Mouse (Mus musculus) liver, adult (tissue): Measurements from ENCODE around the gene Tk1.

Experiments
- GATA4 ChIP-seq: IDR thresholded peaks from 2 replicates; pipeline ENCODE4 v1.6.1; 2014; ENCODE audit warnings: mild to moderate bottlenecking, low read length; ENCODE audit not compliant: insufficient replicate concordance

Gene Tk1

DNA sequence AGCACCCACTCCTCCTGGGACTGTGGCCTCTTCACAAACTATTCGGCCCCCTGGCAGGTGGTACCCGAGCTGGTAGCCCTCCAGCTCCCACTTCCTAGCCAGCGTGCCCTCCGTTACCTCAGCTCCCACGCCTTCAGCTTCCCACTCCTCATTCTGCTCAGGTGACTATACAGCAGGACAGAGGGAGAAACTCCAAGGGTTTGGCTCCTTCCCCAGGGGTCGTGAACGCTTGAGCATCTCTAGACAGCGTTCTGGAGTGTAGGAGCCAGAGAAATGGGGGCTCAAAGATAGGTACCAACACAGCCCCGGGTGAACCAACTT, 34.5 kb downstream of the Tk1 start:
- no peak for TF ChIP-seq GATA4

- no peak for TF ChIP-seq GATA4
Observed at GRCm38 (mm10) chr11:117790703-117791440, 35.0 kb downstream of the Tk1 start.

- no peak for TF ChIP-seq GATA4
Observed at GRCm38 (mm10) chr11:117790286-117790685, 35.6 kb downstream of the Tk1 start.

- TF ChIP-seq GATA4 = no peak
Observed at GRCm38 (mm10) chr11:117786294-117786693, 39.6 kb downstream of the Tk1 start.

GRCm38 (mm10) chr11:117783683-117784309, 42.1 kb downstream of the Tk1 start:
- no peak for TF ChIP-seq GATA4

- TF ChIP-seq GATA4 = no peak
Observed at GRCm38 (mm10) chr11:117783089-117783488, 42.8 kb downstream of the Tk1 start.

GRCm38 (mm10) chr11:117782705-117783034, 43.2 kb downstream of the Tk1 start:
- TF ChIP-seq GATA4 = no peak

- no peak for TF ChIP-seq GATA4
Observed at GRCm38 (mm10) chr11:117781993-117782704, 43.7 kb downstream of the Tk1 start, which contains the start of the genes Tmc8 and Tmc6. TSS of gene Tmc8 (plus strand) at chr11:117782076. TSS of gene Tmc6 (minus strand) at chr11:117782198.

GRCm38 (mm10) chr11:117781199-117781821, 44.6 kb downstream of the Tk1 start:
- TF ChIP-seq GATA4 = no peak

- TF ChIP-seq GATA4 = no peak; the same call in 1 of the 2 replicates
Observed at GRCm38 (mm10) chr11:117780582-117781111, 45.2 kb downstream of the Tk1 start.

DNA sequence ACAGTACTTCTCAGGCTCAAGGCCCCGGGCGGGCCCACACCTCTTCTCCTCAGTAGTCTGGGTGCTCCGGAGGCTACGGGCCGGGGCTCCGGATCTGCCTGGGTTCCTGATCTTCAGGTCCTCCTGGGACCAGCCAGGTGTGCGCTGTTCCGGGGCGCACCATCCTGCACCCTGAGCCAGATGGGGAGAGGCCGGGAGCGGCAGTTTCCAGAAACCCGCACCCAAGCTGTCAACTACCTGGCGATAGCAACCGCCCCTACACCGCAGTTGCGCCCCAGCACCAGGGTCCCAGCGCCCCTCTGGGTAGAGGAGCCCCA, 45.7 kb downstream of the Tk1 start:
- no peak for TF ChIP-seq GATA4

GRCm38 (mm10) chr11:117779434-117780198, 46.3 kb downstream of the Tk1 start:
- no peak for TF ChIP-seq GATA4

DNA sequence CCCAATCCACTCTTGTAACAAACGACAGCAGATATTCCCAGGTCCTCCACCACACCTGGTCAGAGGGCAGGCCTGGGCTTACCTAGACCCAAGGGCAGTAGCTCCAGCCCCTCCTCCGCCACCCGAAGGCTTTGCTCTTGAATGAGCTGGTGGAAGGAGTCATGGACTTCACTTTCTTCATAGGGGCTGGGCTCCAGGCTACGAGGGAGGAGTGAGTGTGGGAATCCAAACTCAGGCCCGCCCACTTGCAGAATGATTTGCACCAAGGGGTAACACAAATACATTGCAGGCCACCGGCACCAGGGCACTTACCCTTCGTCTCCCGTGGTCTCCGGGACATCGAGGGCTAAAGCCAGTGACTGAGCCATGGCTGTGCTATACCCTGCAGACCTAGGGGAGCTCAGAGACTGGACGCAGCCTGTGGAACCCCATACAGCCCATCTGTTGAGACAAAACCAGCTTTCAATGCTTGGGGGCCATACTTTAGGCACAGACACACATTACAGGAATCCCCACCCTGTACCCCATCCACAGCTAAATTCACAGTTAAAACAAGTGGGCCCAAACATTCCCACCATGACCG, 47.0 kb downstream of the Tk1 start:
- TF ChIP-seq GATA4 = no peak

GRCm38 (mm10) chr11:117778031-117778430, 47.9 kb downstream of the Tk1 start:
- TF ChIP-seq GATA4 = no peak

GRCm38 (mm10) chr11:117777111-117777510, 48.8 kb downstream of the Tk1 start:
- no peak for TF ChIP-seq GATA4
